Mouse (Mus musculus) heart, postnatal 0 days (tissue): ENCODE measurements around the gene Dpp10.

Experiments used
- CTCF ChIP-seq: IDR thresholded peaks from 2 replicates; pipeline ENCODE4 v1.5.1; 2016; ENCODE audit warnings: antibody characterized with exemption, control low read depth, low read depth
- EP300 ChIP-seq: IDR thresholded peaks from 2 replicates; pipeline ENCODE4 v1.6.1; 2016; ENCODE audit warnings: antibody characterized with exemption, low read depth

DNA sequence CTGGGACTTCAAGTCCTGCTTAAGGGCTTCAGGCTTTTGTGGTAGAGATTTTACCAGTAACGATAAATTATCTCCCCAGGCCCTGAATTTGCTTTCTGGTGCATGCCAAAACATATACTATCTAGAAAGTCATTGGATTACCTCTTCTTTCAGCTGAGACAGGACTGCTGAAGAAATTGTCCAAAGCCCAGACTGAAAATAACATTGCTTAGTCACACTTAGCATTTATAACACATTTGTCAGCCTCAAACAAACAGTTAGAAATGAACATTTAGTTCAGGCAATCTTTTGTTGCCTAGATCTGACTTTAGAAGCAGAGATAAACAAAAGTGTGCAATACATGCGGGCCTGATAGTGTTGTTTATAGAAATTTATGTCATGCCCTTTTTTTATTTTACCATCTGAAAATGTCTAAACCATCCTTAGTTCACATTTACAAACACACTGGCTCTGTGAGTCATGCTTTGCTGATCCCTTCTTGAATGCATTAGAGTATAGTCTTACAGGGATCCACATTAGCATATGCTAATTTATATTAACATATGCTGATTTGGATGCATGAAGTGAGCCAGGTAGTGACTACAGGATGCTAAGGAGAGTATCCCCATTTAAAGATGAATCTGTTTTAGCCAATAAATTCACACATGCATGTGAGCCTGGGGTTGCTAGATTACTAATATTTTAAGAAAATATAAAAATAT lies 59.9 kb downstream of the Dpp10 start:
- TF ChIP-seq CTCF (no peak), EP300 (no peak)
